Mouse (Mus musculus): ENCODE measurements around the gene Krt82.

Gene Krt82

GRCm38 (mm10) chr15:101550567-101550966, at the start of gene Krt82:
Krt82 (minus strand) TSS chr15:101550667.
- DNase-seq (ENCODE audit: low spot score): no peak

GRCm38 (mm10) chr15:101599123-101599522, 48.7 kb upstream of the Krt82 start:
- no peak for DNase-seq (ENCODE audit: low spot score)

GRCm38 (mm10) chr15:101588216-101588615, 37.7 kb upstream of the Krt82 start:
- no peak for DNase-seq (ENCODE audit: low spot score)

- no peak for DNase-seq (ENCODE audit: low spot score)
Measured at GRCm38 (mm10) chr15:101584456-101584855, 34.0 kb upstream of the Krt82 start.

GRCm38 (mm10) chr15:101583211-101583965, 32.9 kb upstream of the Krt82 start:
- DNase-seq (ENCODE audit: low spot score): no peak

- DNase-seq (ENCODE audit: low spot score): no peak
Measured at GRCm38 (mm10) chr15:101581701-101582100, 31.2 kb upstream of the Krt82 start.

GRCm38 (mm10) chr15:101575506-101575905, 25.0 kb upstream of the Krt82 start:
- DNase-seq (ENCODE audit: low spot score): no peak

- DNase-seq (ENCODE audit: low spot score): no peak
Measured at GRCm38 (mm10) chr15:101573796-101574345, 23.4 kb upstream of the Krt82 start, which contains the start of gene Krt75. Krt75 (minus strand) TSS chr15:101573904.

- DNase-seq (ENCODE audit: low spot score): no peak
Measured at GRCm38 (mm10) chr15:101567780-101568179, 17.3 kb upstream of the Krt82 start.

GRCm38 (mm10) chr15:101562850-101563249, 12.4 kb upstream of the Krt82 start, which contains the start of gene Krt90:
Krt90 (minus strand) TSS chr15:101562950.
- no peak for DNase-seq (ENCODE audit: low spot score)

- no peak for DNase-seq (ENCODE audit: low spot score)
Measured at GRCm38 (mm10) chr15:101558034-101558646, 7.7 kb upstream of the Krt82 start.

GRCm38 (mm10) chr15:101553169-101553568, 2.7 kb upstream of the Krt82 start:
- no peak for DNase-seq (ENCODE audit: low spot score)

GRCm38 (mm10) chr15:101552188-101552587, 1.7 kb upstream of the Krt82 start:
- DNase-seq (ENCODE audit: low spot score): no peak

- DNase-seq (ENCODE audit: low spot score): no peak
Measured at GRCm38 (mm10) chr15:101544478-101544877, 6.0 kb downstream of the Krt82 start.

- DNase-seq (ENCODE audit: low spot score): no peak
Measured at GRCm38 (mm10) chr15:101542543-101542942, 7.9 kb downstream of the Krt82 start.

GRCm38 (mm10) chr15:101538580-101538900, 11.9 kb downstream of the Krt82 start:
- DNase-seq (ENCODE audit: low spot score): no peak

- DNase-seq (ENCODE audit: low spot score): no peak
Measured at GRCm38 (mm10) chr15:101537864-101538579, 12.4 kb downstream of the Krt82 start.

- DNase-seq (ENCODE audit: low spot score): no peak
Measured at GRCm38 (mm10) chr15:101536054-101536850, 14.2 kb downstream of the Krt82 start.

GRCm38 (mm10) chr15:101532720-101533119, 17.7 kb downstream of the Krt82 start, which contains the start of gene Krt84:
Krt84 (minus strand) TSS chr15:101532820.
- no peak for DNase-seq (ENCODE audit: low spot score)

- no peak for DNase-seq (ENCODE audit: low spot score)
Measured at GRCm38 (mm10) chr15:101522556-101523232, 27.8 kb downstream of the Krt82 start.

GRCm38 (mm10) chr15:101519792-101520191, 30.7 kb downstream of the Krt82 start:
- DNase-seq (ENCODE audit: low spot score): no peak
